Mouse (Mus musculus): ENCODE results near the gene Rab11fip4. TPM values are rescaled to one million over a fixed set of nuclear protein-coding genes. Genes with fewer than 3 reads are reported as not detected.

Rab11fip4 gene
- polyA plus RNA-seq, 1 experiment: 0.25 TPM

DNA sequence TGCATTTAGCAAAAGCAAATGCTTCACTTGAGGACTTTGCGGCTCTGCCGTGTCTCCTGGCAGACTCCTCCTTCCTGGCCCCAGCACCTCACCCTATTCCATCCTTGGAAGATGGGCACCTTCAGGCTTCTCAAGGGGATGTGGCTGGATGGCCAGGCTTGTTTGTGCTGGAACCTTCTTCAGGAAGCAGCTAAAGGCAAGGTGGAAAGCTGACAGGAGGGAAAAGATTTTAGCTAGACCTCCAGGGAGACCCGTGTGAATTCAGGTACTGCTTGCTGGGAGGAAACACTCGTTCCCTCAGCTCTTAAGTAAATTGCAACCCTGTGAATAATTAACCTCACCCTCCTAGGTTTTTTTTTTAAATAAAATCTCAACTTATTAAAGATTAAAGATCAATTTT lies 122.7 kb downstream of the Rab11fip4 start:
- H3K4me3 ChIP-seq (ENCODE audit: insufficient read depth, low read length): peak overlapping the region; percentile 74
- TF ChIP-seq CTCF (IDR thresholded peaks at IDR 0.05; ENCODE audit: borderline replicate concordance, insufficient read depth, low read length) (no peak), POLR2A (IDR thresholded peaks at IDR 0.05; ENCODE audit: low read depth, low read length) (no peak)
- no peak overlapping the region for H3K27ac ChIP-seq (ENCODE audit: insufficient read depth, low read length)
- peaks cover 10% of the 10 kb centered on the region for H3K4me1 ChIP-seq (ENCODE audit: control insufficient read depth, insufficient read depth, low read length)

DNA sequence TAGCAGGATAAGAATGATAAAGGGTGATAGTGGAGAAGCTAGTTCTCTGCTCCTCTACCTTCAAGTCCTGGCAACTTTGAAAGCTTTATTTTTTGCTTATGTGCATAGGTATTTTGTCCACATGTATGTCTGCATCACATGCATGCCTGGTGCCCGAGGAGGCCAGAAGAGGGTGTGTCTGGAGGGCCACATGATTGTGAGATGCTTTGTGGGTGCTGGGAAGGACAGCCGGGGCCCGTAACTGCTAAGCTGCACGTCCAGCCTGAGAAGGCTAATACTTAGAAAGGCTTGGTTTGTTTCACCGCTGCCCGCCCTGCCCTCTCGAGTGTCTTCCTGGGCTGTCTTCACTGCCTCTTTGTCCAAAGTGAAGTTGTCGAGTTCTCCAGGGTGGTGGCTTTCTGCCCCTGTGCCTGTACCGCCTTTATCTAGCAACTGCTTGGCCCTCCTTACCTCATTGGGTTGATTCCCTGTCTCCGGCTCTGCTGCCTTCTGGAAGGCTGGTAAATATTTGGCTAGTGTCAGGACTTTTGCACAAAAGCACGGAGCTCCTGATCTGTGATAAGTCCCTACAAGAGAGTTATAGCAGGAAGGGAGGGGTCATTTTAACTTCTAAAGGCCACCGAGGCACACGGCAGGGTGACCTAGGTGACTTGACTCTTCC lies 123.2 kb downstream of the Rab11fip4 start:
- peak overlapping the region; percentile 74 for H3K4me3 ChIP-seq (ENCODE audit: insufficient read depth, low read length)
- H3K27ac ChIP-seq (ENCODE audit: insufficient read depth, low read length): no peak overlapping the region; the same call in 1 of the 2 replicates
- TF ChIP-seq CTCF (IDR thresholded peaks at IDR 0.05; ENCODE audit: borderline replicate concordance, insufficient read depth, low read length) (no peak), POLR2A (IDR thresholded peaks at IDR 0.05; ENCODE audit: low read depth, low read length) (no peak)
- H3K4me1 ChIP-seq (ENCODE audit: control insufficient read depth, insufficient read depth, low read length): peaks cover 10% of the 10 kb centered on the region

DNA sequence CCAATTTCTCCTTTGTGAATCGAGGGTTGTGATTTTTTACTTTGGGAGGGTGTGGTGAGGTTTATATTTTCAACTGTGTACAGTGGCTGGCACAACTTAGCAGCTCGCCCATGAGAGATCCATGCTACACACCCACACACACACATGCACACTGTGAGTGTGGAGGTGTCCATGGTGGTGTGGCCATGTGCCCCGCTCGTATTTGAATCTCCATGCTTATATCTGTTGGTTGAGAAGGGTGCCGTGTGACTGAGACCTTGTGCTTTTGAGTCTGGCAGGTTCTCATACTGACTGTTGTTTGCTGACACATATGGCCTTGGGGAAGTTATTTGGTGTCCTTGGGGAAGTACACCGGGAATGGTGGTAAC lies 123.7 kb downstream of the Rab11fip4 start:
- no peak overlapping the region for H3K27ac ChIP-seq (ENCODE audit: insufficient read depth, low read length)
- peaks cover 10% of the 10 kb centered on the region for H3K4me1 ChIP-seq (ENCODE audit: control insufficient read depth, insufficient read depth, low read length)
- TF ChIP-seq POLR2A (IDR thresholded peaks at IDR 0.05; ENCODE audit: low read depth, low read length): no peak
- no peak for TF ChIP-seq CTCF (IDR thresholded peaks at IDR 0.05; ENCODE audit: borderline replicate concordance, insufficient read depth, low read length)
- H3K4me3 ChIP-seq (ENCODE audit: insufficient read depth, low read length): 0 out of 2 replicates have a peak overlapping the region, but pooled peaks have one; percentile 74

DNA sequence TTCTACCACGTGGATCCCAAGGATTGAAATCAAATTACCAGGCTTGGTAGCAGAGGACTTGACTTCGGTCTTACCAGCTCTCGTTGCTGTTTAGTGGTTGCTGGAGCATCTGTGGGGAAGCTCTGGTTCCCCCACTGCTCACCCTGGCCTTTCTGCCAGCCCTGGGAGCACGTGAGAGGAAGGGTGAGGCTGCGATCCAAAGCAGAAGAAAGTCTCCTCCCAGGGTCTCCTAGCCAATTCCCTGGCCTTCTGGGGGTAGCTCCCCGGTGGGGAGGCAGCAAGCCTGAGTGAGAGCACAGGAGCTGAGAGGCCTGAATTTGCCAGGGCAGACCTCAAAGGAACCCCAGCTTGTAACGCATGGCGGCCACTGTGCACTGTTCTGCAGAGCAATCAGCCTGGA lies 124.3 kb downstream of the Rab11fip4 start:
- Histone ChIP-seq H3K4me1 (ENCODE audit: control insufficient read depth, insufficient read depth, low read length) (peaks cover 12% of the 10 kb centered on the region), H3K4me3 (ENCODE audit: insufficient read depth, low read length) (no peak overlapping the region), H3K27ac (ENCODE audit: insufficient read depth, low read length) (no peak overlapping the region)
- TF ChIP-seq CTCF (IDR thresholded peaks at IDR 0.05; ENCODE audit: borderline replicate concordance, insufficient read depth, low read length) (no peak), POLR2A (IDR thresholded peaks at IDR 0.05; ENCODE audit: low read depth, low read length) (no peak)

DNA sequence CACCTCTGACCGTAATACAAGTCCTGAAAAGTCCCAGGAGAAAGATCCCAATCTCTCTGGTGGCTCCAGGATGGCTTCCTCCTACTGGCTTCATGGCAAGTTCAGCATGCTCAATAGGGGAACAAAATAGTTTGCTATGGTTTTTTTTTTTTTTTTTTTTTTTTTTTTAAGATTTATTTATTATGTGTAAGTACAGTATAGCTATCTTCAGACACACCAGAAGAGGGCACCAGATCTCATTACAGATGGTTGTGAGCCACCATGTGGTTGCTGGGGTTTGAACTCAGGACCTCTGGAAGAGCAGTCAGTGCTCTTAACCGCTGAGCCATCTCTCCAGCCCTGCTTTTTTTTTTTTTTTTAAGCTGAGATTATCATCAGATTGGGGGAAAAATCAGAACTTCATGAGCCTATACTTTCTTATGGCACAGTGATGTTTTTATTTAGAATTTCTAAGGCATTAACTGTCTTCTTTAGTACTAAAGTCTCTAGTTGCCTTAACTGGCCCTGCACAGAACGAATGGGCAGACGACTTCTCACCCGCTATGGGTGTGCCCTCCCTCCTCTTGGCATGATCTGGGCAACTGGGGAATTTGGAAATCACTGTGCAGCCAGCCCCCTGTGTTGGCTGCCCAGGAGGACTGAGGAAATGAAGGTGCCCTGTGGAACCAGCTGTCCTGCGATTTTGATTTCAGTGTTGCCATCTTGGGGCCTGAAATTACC lies 124.9 kb downstream of the Rab11fip4 start:
- no peak for TF ChIP-seq POLR2A (IDR thresholded peaks at IDR 0.05; ENCODE audit: low read depth, low read length)
- TF ChIP-seq CTCF (IDR thresholded peaks at IDR 0.05; ENCODE audit: borderline replicate concordance, insufficient read depth, low read length): no peak
- Histone ChIP-seq H3K27ac (ENCODE audit: insufficient read depth, low read length) (no peak overlapping the region), H3K4me1 (ENCODE audit: control insufficient read depth, insufficient read depth, low read length) (peaks cover 12% of the 10 kb centered on the region), H3K4me3 (ENCODE audit: insufficient read depth, low read length) (no peak overlapping the region)

DNA sequence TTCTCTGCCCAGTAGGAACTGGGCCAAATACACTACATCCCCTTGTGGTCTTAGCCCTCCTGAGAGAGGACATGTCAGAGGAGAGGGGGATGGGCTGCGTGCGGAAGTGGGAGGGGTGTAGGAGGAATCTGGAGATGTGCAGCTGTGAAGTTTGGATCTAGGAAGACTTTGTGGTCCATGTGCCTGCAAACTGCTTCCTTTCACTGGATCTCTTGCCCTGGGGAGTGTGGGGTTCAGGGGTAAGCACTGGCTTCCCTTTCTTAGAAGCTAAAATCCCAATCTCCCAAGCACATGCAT lies 125.4 kb downstream of the Rab11fip4 start:
- Histone ChIP-seq H3K4me1 (ENCODE audit: control insufficient read depth, insufficient read depth, low read length) (peaks cover 12% of the 10 kb centered on the region), H3K4me3 (ENCODE audit: insufficient read depth, low read length) (no peak overlapping the region), H3K27ac (ENCODE audit: insufficient read depth, low read length) (no peak overlapping the region)
- TF ChIP-seq CTCF (IDR thresholded peaks at IDR 0.05; ENCODE audit: borderline replicate concordance, insufficient read depth, low read length) (no peak), POLR2A (IDR thresholded peaks at IDR 0.05; ENCODE audit: low read depth, low read length) (no peak)

DNA sequence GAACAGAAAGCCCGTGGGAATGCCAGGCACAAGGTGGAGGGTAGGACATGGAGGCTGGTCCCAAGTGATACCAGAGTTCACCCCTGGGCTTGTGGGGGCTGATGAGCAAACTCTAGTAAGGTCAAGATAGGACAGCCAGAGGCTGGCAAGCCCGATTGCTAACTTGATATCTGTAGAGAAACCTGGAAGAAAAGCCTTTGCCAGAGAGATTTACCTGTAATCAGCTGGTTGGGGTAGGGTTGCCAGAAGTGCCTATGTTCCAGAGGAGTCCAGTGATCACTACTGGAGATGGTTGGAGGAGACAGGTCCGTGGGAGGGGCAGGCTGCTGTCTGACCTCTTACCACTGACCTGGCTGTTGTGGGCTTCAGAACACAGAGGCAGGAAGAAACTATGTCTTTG lies 126.3 kb downstream of the Rab11fip4 start:
- H3K4me1 ChIP-seq (ENCODE audit: control insufficient read depth, insufficient read depth, low read length): peaks cover 12% of the 10 kb centered on the region
- TF ChIP-seq CTCF (IDR thresholded peaks at IDR 0.05; ENCODE audit: borderline replicate concordance, insufficient read depth, low read length): no peak
- TF ChIP-seq POLR2A (IDR thresholded peaks at IDR 0.05; ENCODE audit: low read depth, low read length): no peak

DNA sequence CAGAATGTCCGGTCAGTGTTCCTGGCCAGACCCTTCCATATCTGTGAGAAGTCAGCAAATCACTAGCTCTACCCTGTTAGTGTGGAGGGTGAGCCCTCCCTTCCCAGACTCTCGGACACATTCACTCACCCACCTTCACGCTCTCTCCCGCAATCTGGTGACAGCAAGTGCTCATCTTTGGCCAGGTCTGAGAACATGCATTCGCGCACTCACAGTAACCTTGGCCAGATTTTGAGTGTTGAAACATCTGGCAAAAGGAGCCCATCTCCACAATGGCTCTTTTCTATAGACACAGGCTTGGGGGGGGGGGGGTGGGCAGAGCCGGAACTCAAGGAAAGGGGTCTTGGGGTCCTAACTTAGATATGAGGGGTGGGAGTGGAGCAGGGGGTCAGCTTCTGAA lies 126.8 kb downstream of the Rab11fip4 start:
- Histone ChIP-seq H3K27ac (ENCODE audit: insufficient read depth, low read length) (no peak overlapping the region), H3K4me1 (ENCODE audit: control insufficient read depth, insufficient read depth, low read length) (peaks cover 12% of the 10 kb centered on the region), H3K4me3 (ENCODE audit: insufficient read depth, low read length) (no peak overlapping the region)
- TF ChIP-seq CTCF (IDR thresholded peaks at IDR 0.05; ENCODE audit: borderline replicate concordance, insufficient read depth, low read length) (no peak), POLR2A (IDR thresholded peaks at IDR 0.05; ENCODE audit: low read depth, low read length) (no peak)

More for the DNA sequence above, 126.3 kb downstream of the Rab11fip4 start:
- H3K4me3 ChIP-seq (ENCODE audit: insufficient read depth, low read length): no peak overlapping the region
- H3K27ac ChIP-seq (ENCODE audit: insufficient read depth, low read length): no peak overlapping the region

DNA sequence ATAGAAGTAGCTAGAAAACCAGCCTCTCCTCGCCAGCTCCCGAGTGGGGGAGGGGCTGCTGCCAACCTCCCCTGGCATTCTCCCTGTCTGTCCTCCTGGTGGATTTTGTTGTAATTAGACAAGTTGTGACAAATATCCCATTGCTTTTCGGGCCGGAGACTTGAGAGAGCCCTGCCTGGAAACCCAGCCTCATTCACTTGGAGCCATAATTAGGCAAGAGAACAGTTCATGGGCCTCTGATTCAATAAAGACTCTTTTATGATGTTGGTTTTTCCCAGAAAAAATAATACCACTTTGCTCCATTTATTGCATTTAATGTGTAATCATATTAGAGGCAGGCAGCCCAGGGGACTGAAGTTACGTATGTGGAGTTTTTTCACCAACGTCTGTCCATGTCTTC lies 127.2 kb downstream of the Rab11fip4 start:
- H3K4me1 ChIP-seq (ENCODE audit: control insufficient read depth, insufficient read depth, low read length): peaks cover 12% of the 10 kb centered on the region
- no peak overlapping the region for H3K27ac ChIP-seq (ENCODE audit: insufficient read depth, low read length)
- H3K4me3 ChIP-seq (ENCODE audit: insufficient read depth, low read length): no peak overlapping the region
- TF ChIP-seq POLR2A (IDR thresholded peaks at IDR 0.05; ENCODE audit: low read depth, low read length) (no peak), CTCF (IDR thresholded peaks at IDR 0.05; ENCODE audit: borderline replicate concordance, insufficient read depth, low read length) (no peak)

DNA sequence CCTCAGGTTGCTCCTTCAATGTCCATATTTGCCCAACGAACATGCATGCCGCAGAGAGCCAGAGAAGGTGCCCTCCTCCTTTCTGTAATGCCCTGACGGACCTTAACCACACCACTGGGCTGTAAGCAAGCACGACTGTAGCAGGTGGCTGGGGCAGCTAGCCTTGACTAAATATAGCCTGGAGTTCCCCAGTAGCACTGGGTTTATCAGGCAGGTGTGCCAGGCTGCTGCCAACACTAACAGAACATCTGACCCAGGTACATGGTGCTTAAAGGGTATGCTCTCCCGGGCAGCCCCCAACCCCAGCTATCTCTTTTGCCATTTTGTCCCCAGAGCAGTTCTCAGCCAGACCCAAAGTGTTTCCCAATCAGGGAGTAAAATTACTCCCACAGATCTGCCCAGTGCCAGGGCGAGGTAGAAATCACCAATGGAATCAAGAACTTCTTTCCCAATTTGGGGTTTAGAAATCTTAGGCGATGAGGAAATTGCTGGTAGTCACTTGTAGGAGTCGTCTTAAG lies 127.9 kb downstream of the Rab11fip4 start:
- Histone ChIP-seq H3K27ac (ENCODE audit: insufficient read depth, low read length) (no peak overlapping the region), H3K4me3 (ENCODE audit: insufficient read depth, low read length) (no peak overlapping the region), H3K4me1 (ENCODE audit: control insufficient read depth, insufficient read depth, low read length) (peaks cover 12% of the 10 kb centered on the region)
- no peak for TF ChIP-seq POLR2A (IDR thresholded peaks at IDR 0.05; ENCODE audit: low read depth, low read length)
- no peak for TF ChIP-seq CTCF (IDR thresholded peaks at IDR 0.05; ENCODE audit: borderline replicate concordance, insufficient read depth, low read length)

Measured in embryonic fibroblast, embryonic 13.5 days (primary cell).